Mouse (Mus musculus) B cell, adult 2 months (primary cell): ENCODE data around the gene Papss2.

Experiments
- DNase-seq, 2 experiments: peaks; one replicate each; pipeline ENCODE4 v3.0.0; 2022

The Papss2 gene

GRCm38 (mm10) chr19:32595506-32596286 lies at the start of gene Papss2:
TSS of gene Papss2 (plus strand) at chr19:32595790.
- DNase-seq = peak; percentile 31 to 41

GRCm38 (mm10) chr19:32547396-32547795 lies 48.2 kb upstream of the Papss2 start:
- DNase-seq = no peak

DNA sequence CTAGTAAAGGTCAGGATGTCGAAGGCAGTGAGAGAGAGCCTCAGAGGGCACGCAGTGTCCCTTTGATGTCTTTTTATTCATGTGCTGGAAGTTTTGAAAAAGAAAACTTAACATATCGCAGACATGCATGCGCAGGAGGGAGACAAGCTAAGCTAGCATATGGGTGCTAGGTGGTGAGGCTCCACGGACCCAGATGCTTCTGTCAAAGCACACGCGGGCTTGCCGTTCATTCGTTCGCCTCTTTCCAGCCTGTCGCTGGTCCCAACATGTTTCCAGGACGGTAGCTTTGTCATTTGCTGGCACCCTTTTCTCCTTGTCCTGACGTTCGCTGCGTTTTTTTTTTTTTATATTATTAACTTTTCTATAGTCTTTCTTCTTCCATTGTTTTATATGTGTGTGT lies 47.4 kb upstream of the Papss2 start:
- no peak for DNase-seq

DNA sequence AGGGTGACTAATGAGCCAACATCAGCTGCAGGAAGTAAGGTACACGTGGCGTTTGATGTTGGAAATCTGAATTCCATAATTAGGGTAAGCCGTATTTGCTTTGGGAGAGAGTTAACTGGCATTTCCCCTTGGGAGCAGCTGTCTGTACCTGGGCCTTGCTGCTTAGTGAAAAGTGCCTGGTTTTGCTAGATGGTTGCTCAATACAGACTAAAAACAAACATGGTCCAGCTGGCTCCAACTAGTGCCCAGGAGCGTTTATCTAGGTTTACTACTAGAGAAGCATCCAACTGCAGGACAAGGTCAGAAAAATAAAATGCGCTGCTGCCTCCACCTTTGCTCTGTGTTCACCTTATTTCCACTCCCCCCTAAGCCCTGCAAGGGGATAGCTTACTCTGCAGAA lies 45.1 kb upstream of the Papss2 start:
- DNase-seq = no peak

GRCm38 (mm10) chr19:32551442-32551841 lies 44.1 kb upstream of the Papss2 start:
- DNase-seq = no peak

- no peak for DNase-seq
These were observed 43.5 kb upstream of the Papss2 start for GRCm38 (mm10) chr19:32552106-32552505.

- no peak for DNase-seq
These were observed 42.3 kb upstream of the Papss2 start for GRCm38 (mm10) chr19:32553310-32553709.

GRCm38 (mm10) chr19:32555257-32555656 lies 40.3 kb upstream of the Papss2 start:
- DNase-seq = no peak

- no peak for DNase-seq
These were observed 28.6 kb upstream of the Papss2 start for GRCm38 (mm10) chr19:32567025-32567424.

- DNase-seq = no peak
These were observed 28.1 kb upstream of the Papss2 start for GRCm38 (mm10) chr19:32567447-32567846.

DNA sequence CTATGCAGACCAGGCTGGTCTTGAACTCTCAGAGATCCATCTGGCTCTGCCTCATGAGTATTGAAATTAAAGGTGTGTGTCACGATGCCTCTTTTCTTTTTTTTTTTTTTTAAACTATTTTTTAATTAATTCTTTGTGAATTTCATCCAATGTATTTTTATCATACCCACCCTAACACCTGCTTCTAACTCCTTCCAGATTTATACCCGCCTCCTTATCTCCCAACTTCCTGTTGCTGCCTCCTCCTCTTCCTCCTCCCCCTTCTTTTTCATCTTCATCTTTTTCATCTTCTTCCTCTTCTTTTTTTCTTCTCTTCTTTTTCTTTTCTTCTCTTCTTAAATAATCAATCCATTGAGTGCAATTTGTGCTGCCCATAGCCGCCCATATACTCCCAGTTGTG lies 27.1 kb upstream of the Papss2 start:
- DNase-seq = no peak

GRCm38 (mm10) chr19:32568961-32569653 lies 26.5 kb upstream of the Papss2 start:
- no peak for DNase-seq

GRCm38 (mm10) chr19:32569725-32570124 lies 25.9 kb upstream of the Papss2 start:
- DNase-seq = no peak

- DNase-seq = no peak
These were observed 23.4 kb upstream of the Papss2 start for GRCm38 (mm10) chr19:32572191-32572590.

GRCm38 (mm10) chr19:32573259-32573658 lies 22.3 kb upstream of the Papss2 start:
- no peak for DNase-seq

GRCm38 (mm10) chr19:32574846-32575245 lies 20.7 kb upstream of the Papss2 start:
- no peak for DNase-seq

DNA sequence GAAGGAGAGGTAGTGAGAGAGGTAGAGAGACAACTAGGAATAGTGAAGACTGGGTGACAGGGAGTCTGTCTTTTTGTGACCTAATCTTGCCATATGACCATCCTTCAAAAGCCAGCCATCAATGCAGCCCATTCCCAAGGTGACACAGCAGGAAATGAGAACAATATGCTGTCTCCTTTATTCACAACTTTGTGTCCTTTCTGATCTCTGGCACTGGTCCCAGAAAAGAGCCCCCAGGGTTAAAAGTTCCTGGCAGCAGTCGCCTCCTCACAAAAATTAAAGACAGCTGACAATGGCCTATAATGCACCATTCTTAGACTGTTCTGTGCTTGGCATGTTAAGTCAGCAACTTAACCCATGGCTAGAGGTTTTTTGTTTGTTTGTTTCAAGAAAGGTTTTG lies 17.8 kb upstream of the Papss2 start:
- no peak for DNase-seq

DNA sequence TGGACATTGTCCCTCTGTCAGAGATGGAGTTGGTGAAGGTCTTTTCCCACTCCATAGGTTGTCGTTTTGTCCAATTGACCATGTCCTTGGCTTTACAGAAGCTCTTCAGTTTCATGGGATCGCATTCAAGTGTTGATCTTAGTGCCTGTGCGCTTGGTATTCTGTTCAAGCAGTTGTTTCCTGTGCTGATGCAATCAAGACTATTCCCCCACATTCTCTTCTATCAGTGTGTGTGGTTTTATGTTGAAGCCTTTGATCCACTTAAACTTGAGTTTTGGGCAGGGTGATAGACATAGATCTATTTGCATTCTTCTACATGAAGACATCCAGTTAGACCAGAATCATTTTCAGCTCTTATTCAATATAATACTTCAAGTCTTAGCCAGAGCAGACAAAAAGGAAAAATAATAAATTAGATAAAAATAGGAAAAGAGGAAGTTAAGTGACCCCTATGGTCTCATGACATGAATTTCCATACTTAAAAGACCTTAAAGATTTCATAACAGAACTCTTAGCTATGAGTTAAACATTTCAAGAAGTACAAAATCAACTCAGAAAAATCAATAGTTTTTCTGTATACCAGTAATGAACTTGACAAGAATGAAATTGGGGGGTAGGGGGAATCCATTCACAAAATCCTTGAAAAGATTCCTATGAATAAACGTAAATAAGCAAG lies 12.4 kb upstream of the Papss2 start:
- DNase-seq = no peak

DNA sequence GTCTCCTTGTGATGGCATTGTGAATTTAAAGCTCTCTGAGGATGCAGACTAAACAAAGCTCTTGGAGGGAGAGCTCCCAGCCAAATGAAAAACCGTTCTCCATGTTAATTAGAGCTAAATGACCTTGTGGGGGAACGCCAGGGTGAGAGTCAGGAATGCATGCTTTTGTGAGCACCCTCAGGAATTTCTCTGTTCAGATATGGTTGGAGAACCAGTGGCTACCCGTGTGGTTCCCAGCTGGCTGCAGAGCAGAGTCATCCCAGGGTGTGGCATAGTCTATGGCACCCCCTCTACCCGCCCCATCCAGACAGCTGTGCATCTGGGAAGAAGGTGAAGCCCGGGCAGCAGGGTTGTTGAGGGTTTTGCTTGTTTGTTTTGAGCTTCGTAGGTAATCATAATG lies 7.9 kb upstream of the Papss2 start:
- DNase-seq = no peak

DNA sequence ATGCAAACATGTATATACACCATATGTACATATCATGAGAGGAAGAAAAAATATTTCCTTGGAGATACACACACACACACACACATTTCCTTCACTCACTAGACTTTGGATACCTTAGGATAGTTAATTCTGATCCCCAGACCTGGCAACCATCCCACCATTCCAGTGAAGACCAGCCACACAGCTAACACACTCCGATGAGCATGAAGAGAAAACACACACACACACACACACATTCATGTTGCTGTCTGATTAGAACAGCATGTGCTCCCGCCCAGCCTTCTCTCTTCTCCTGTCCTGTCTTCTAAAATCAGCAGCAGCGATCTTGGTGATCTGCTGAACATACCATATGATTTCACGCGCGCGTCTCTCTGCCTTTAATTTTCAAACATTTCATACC lies 2.8 kb upstream of the Papss2 start:
- no peak for DNase-seq

- peak; percentile 17 to 21 for DNase-seq
These were observed 1.7 kb upstream of the Papss2 start for GRCm38 (mm10) chr19:32593870-32594269.

- no peak for DNase-seq
These were observed 472 bp upstream of the Papss2 start for GRCm38 (mm10) chr19:32595131-32595505.

DNA sequence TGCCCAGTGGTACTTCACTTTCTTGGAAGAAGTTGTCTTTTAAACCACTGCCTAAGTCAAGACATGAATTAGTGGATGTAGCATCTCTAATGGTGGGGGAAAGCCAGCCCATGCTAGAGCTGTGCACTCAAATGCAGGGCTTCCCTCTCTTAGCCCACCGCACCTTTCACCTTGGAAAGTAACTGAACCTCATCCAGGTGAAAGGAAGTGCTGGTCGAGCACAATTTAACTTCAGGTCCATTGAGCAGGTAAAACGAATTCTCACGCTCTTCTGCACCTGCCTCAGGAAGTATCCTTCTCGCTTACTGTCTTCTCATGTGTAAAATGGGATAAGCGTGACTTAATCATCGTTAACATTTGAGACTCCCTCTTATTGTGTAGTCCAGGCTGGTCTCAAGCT lies 3.4 kb downstream of the Papss2 start:
- no peak for DNase-seq

- DNase-seq = no peak
These were observed 3.8 kb downstream of the Papss2 start for GRCm38 (mm10) chr19:32599436-32599835.
